Mouse (Mus musculus) ES-Bruce4 (cell line): ENCODE measurements around the gene Brca2.

Source experiments
- CTCF ChIP-seq: IDR thresholded peaks from one replicate; pipeline ENCODE4 v1.8.1; 2011; ENCODE audit warnings: low read depth, low read length
- POLR2A ChIP-seq: IDR thresholded peaks from one replicate; pipeline ENCODE4 v1.8.1; 2011; ENCODE audit warnings: low read length; ENCODE audit not compliant: insufficient read depth

GRCm38 (mm10) chr5:150597088-150597487, 74.7 kb downstream of the Brca2 start, which contains the start of gene N4bp2l1:
- TF ChIP-seq CTCF (no peak), POLR2A (no peak)
